Mouse (Mus musculus) hindbrain, embryonic 13.5 days (tissue): Measurements from ENCODE around the gene Phtf2. TPM values are rescaled to one million over a fixed set of nuclear protein-coding genes. Genes with fewer than 3 reads are reported as not detected.
A peak's percentile ranks its signal among the peaks of the same experiment; 100 is the strongest.

Experiments used
- ATAC-seq: fragments of 200-750 bp; cut with Nextera tagmentation; 2 replicates; pipeline ENCODE4 v1.8.0; 2017; ENCODE audit warnings: moderate TSS enrichment; ENCODE audit not compliant: low FRiP score
- H3K27ac ChIP-seq: fragments of 300-500 bp; sonication (generic); 2 replicates; pipeline ENCODE4 v1.5.1; 2015; ENCODE audit warnings: inconsistent platforms, mild to moderate bottlenecking, moderate library complexity
- H3K27me3 ChIP-seq: fragments of 300-500 bp; sonication (generic); 2 replicates; pipeline ENCODE4 v1.6.1; 2015; ENCODE audit warnings: mild to moderate bottlenecking, inconsistent platforms
- H3K36me3 ChIP-seq: fragments of 300-500 bp; sonication (generic); 2 replicates; pipeline ENCODE4 v1.6.1; 2015; ENCODE audit warnings: mild to moderate bottlenecking, inconsistent platforms
- H3K4me1 ChIP-seq: fragments of 300-500 bp; sonication (generic); replicated peaks from 2 replicates; pipeline ENCODE4 v1.6.1; 2015; ENCODE audit warnings: inconsistent platforms
- H3K4me2 ChIP-seq: fragments of 300-500 bp; sonication (generic); 2 replicates; pipeline ENCODE4 v1.6.1; 2015; ENCODE audit warnings: inconsistent platforms, mild to moderate bottlenecking, moderate library complexity
- H3K4me3 ChIP-seq: fragments of 300-500 bp; sonication (generic); 2 replicates; pipeline ENCODE4 v1.5.1; 2015; ENCODE audit warnings: mild to moderate bottlenecking, inconsistent platforms
- H3K9ac ChIP-seq: fragments of 300-500 bp; sonication (generic); 2 replicates; pipeline ENCODE4 v1.6.1; 2015; ENCODE audit warnings: mild to moderate bottlenecking, inconsistent platforms
- H3K9me3 ChIP-seq: fragments of 300-500 bp; sonication (generic); 2 replicates; pipeline ENCODE4 v1.6.1; 2016; ENCODE audit warnings: inconsistent platforms
- WGBS: fragments of 180-500 bp; shearing (Covaris S2); methylation state at CpG from one replicate; pipeline ENCODE4 v1.1.7; 2015; 5-methylcytosine and 5-hydroxymethylcytosine counted together
- polyA plus RNA-seq: library from polyadenylated mRNA; unstranded; fragments of >200 nt; fragmentation: Nextera tagmentation; extraction: Ambion mirVana; gene quantifications from 2 replicates; pipeline ENCODE4 v1.2.1, GENCODE M21; 2015

Phtf2 gene
- polyA plus RNA-seq, 1 experiment from 2014 or later: 24.7 TPM

DNA sequence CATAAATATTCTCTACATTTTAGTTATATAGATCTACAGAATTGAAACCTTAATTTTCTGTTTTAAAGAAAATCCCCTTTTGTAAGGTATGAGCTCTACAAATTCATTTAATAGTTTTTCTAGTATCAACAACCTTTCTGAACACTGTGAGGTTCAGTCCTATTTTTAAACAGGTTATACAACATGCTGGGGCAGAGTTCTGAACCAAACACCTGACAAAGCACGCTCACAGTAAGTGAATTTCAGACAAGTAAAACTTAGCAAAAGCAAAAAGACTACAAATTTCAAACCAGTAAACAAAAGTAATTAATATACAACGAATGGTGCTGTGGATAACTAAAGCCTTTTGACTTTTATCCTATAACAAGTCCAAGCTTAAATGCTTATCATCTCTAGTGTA, 23.5 kb downstream of the Phtf2 start:
- Histone ChIP-seq H3K4me1 (0 out of 2 replicates have a peak, but pooled peaks cover 2% of the 10 kb centered on the region), H3K4me3 (no peak overlapping the region)

DNA sequence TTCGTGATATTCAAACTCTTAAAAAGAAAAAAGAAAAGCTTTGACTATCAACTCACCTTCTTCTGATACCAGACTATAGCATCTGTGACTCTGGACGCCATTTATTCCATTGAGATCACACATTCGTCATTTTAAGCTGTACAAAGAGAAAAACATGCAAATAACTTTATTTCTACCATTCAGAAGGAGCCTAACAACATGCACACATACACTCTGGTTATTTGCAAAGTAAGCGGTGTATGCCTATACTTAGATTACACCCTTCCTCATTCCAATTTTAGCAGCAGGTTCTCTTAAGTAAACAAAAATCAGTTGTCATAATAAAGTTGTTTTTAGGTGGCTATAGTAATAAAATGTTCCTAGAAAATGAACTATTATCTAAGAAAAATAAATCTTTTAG, 26.9 kb downstream of the Phtf2 start:
- Histone ChIP-seq H3K4me2 (no peak overlapping the region), H3K4me3 (no peak overlapping the region), H3K27me3 (no peaks in the 10 kb centered on the region), H3K4me1 (0 out of 2 replicates have a peak, but pooled peaks cover 2% of the 10 kb centered on the region), H3K27ac (no peak overlapping the region), H3K9me3 (no peaks in the 10 kb centered on the region), H3K9ac (no peak overlapping the region), H3K36me3 (peaks cover 4% of the 10 kb centered on the region; the same call in 1 of the 2 replicates)
- 91% methylated on average over 4 of the region's 4 CpGs for WGBS
- ATAC-seq: no peak

More for the DNA sequence above, 23.5 kb downstream of the Phtf2 start:
- Histone ChIP-seq H3K9ac (no peak overlapping the region), H3K36me3 (peaks cover 4% of the 10 kb centered on the region; the same call in 1 of the 2 replicates), H3K4me2 (no peak overlapping the region), H3K27me3 (no peaks in the 10 kb centered on the region), H3K9me3 (no peaks in the 10 kb centered on the region), H3K27ac (no peak overlapping the region)
- no peak for ATAC-seq
- 95% methylated on average over 2 of the region's 2 CpGs for WGBS

DNA sequence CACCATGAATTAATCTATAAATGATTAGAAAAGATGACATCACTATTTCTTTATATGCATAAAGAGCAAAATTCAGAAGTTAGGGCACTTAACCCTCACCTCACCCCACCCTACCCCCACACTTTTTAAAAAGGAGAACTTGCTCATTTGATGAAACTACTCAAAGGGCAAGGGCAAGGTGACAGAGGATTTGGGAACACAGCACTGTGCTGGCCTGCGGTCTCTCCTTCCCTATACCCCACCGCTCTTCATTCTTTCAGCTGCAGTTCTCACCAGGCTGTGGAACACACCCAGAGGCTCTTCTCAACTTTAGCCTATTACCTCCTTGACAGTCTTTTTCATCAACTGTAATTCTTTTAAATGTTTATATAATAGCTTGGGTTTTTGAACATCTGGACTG, 34.9 kb downstream of the Phtf2 start:
- no peak overlapping the region for H3K9ac ChIP-seq
- H3K9me3 ChIP-seq: no peaks in the 10 kb centered on the region
- no peaks in the 10 kb centered on the region for H3K4me1 ChIP-seq
- H3K27ac ChIP-seq: no peak overlapping the region
- ATAC-seq: no peak
- H3K27me3 ChIP-seq: no peaks in the 10 kb centered on the region
- H3K4me2 ChIP-seq: no peak overlapping the region
- H3K4me3 ChIP-seq: no peak overlapping the region
- 94% methylated on average over 2 of the region's 2 CpGs for WGBS
- no peaks in the 10 kb centered on the region for H3K36me3 ChIP-seq

DNA sequence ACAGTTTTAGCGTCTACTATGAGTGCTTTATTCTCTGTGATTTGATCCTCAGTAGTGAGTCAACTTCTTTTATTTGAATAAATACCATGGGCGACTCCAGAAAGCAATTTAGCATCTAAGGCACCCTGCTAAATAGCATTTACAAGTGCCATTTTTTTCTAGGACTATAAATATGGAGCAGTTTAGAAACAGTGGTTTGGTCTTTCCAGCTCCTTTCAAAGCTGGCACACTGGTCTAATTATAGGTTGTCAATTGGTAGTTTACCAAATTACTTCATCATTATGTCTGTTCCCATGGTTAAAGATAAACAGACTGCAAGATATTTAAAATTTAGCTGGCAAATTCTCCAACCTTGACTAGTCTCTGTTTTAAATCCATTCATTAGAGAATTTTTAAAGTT, 38.1 kb downstream of the Phtf2 start:
- H3K4me2 ChIP-seq: no peak overlapping the region
- no peak overlapping the region for H3K4me3 ChIP-seq
- no peak for ATAC-seq
- H3K27ac ChIP-seq: no peak overlapping the region
- no peak overlapping the region for H3K9ac ChIP-seq
- WGBS: 80% methylated on average over 2 of the region's 2 CpGs
- no peaks in the 10 kb centered on the region for H3K4me1 ChIP-seq
- no peaks in the 10 kb centered on the region for H3K36me3 ChIP-seq
- no peaks in the 10 kb centered on the region for H3K9me3 ChIP-seq
- no peaks in the 10 kb centered on the region for H3K27me3 ChIP-seq

DNA sequence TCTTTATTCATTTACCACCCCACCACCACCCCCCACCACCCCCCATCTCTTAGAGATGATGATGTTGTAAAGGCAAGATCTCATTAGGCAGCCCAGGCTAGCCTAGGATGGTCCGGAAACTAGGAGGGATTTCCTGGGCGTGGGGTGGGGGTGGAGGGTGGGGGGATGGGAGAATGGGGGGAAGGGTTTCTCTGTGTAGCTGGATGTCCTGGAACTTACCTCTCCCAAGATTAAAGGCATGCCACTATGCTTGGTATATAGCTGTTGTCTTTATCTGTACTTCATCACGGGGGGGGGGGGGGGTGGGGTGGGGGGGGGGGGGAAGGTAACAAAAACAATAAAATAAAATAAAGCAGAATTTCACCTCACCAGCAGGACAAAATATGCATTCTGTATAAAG, 38.5 kb downstream of the Phtf2 start:
- Histone ChIP-seq H3K36me3 (no peaks in the 10 kb centered on the region), H3K4me3 (no peak overlapping the region), H3K9ac (no peak overlapping the region), H3K4me1 (no peaks in the 10 kb centered on the region), H3K9me3 (no peaks in the 10 kb centered on the region), H3K27me3 (no peaks in the 10 kb centered on the region), H3K4me2 (no peak overlapping the region), H3K27ac (no peak overlapping the region)
- no peak for ATAC-seq
- WGBS: 100% methylated on average over 2 of the region's 3 CpGs

DNA sequence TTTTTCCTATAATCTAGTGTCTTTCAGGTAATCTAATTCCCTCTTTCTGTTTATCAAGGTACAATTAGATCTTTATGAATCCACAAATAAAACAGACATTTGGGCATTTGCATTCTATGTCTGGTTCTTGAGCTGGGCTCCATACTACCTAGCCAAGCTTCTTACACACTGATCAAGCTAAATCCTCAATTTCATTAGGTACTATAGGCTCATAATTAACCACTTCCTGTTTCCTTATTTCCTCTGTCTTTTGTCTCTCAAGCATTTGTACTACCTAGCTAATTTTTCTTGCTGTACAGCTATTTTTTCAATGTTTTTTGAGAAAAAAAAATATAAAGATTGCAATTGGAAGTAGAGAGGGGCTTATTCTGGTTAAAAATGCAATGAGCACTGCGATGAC, 44.8 kb downstream of the Phtf2 start:
- Histone ChIP-seq H3K27ac (no peak overlapping the region), H3K27me3 (no peaks in the 10 kb centered on the region), H3K9me3 (no peaks in the 10 kb centered on the region), H3K9ac (no peak overlapping the region), H3K4me3 (no peak overlapping the region), H3K4me2 (no peak overlapping the region), H3K36me3 (peaks cover 9% of the 10 kb centered on the region), H3K4me1 (no peaks in the 10 kb centered on the region)
- 98% methylated on average over 1 of the region's 1 CpGs for WGBS
- ATAC-seq: no peak

DNA sequence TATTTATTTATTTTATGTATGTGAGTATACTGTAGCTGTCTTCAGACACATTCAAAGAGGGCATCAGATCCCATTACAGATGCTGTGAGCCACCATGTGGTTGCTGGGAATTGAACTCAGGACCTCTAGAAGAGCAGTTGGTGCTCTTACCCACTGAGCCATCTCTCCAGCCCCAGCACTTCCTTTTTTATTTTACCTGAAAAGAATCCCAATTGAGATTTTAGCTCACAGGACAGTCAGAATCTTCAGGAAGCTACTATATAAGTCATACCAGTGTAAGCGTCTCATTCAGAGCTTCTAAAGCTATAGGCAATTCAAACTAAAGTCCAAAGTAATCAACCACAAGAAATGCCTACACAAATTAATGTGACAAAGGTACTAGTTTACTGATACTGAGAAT, 47.5 kb downstream of the Phtf2 start:
- no peaks in the 10 kb centered on the region for H3K27me3 ChIP-seq
- H3K9me3 ChIP-seq: no peaks in the 10 kb centered on the region
- peaks cover 9% of the 10 kb centered on the region for H3K36me3 ChIP-seq
- no peak overlapping the region for H3K9ac ChIP-seq
- no peak overlapping the region for H3K27ac ChIP-seq
- H3K4me2 ChIP-seq: no peak overlapping the region
- no peak overlapping the region for H3K4me3 ChIP-seq
- no peaks in the 10 kb centered on the region for H3K4me1 ChIP-seq
- no peak for ATAC-seq
- WGBS: 98% methylated on average over 1 of the region's 1 CpGs

DNA sequence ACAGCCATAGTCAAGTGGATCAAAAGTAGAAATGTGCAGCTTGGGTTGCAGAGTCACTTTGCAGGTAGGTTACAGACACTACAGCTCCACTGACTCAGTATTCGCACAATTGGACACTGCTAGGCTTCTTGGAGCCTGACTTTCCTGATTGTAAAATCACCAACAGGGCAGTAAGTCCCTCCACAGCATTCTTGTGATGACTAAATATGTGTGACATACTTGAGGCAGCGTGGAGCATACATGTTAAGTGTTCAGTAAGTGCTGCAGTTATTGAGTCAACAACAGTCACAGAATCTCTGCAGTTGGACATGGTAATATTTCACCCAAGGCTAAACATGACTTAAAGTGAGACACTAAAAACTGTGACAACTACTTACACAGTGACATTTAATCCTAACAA, 50.5 kb downstream of the Phtf2 start:
- Histone ChIP-seq H3K9me3 (no peaks in the 10 kb centered on the region), H3K36me3 (0 out of 2 replicates have a peak, but pooled peaks cover 1% of the 10 kb centered on the region), H3K4me2 (no peak overlapping the region), H3K27ac (no peak overlapping the region), H3K4me3 (no peak overlapping the region), H3K4me1 (no peaks in the 10 kb centered on the region), H3K9ac (no peak overlapping the region), H3K27me3 (no peaks in the 10 kb centered on the region)
- WGBS: 90% methylated on average over 2 of the region's 2 CpGs
- no peak for ATAC-seq

DNA sequence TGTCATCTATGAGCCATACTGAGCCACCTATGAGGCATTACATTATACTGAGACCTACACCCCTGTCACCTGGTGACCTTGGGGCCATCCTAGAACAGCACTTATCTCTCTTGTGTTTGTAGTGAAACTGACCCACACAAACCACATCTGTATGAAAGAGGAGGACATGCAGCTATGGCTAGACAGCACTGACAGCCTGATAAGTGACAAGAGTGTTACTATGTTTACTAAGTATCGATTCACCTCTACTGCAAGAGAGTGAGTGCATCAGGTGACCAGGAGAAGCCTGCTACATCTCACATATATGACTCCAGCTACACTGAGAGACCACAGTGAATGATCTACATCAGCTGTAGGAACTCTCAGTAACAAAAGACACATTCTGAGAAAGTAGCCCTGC, 51.2 kb downstream of the Phtf2 start:
- 0 out of 2 replicates have a peak, but pooled peaks have one; percentile 17 for ATAC-seq
- Histone ChIP-seq H3K4me2 (no peak overlapping the region), H3K36me3 (no peaks in the 10 kb centered on the region), H3K4me1 (no peaks in the 10 kb centered on the region), H3K27ac (no peak overlapping the region), H3K9ac (no peak overlapping the region), H3K27me3 (no peaks in the 10 kb centered on the region), H3K4me3 (no peak overlapping the region), H3K9me3 (no peaks in the 10 kb centered on the region)
- WGBS: 98% methylated on average over 1 of the region's 1 CpGs

DNA sequence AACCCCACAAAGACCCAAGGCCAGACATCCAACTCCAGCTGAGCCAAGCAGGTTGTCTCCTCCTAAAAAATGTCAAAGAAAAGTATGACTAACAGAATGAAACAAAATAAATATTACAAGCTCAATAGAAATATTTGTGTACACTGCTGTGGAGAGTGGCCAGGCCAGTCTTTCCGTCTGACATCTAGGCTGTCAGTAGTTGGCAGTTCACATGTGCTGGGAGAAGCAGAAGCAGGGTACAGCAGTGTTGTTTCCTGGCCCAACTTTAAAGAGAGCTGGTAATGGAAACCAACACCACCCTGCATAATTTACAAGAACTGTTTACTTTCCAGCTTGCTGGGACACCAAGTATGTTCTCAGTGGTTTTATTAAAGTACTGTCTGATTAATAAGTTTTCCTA, 60.3 kb downstream of the Phtf2 start:
- Histone ChIP-seq H3K36me3 (no peaks in the 10 kb centered on the region), H3K4me3 (no peak overlapping the region), H3K9me3 (no peaks in the 10 kb centered on the region), H3K4me2 (no peak overlapping the region), H3K9ac (no peak overlapping the region), H3K27me3 (no peaks in the 10 kb centered on the region), H3K27ac (no peak overlapping the region), H3K4me1 (no peaks in the 10 kb centered on the region; the same call in 1 of the 2 replicates)
- 95% methylated on average over 1 of the region's 1 CpGs for WGBS
- no peak for ATAC-seq

DNA sequence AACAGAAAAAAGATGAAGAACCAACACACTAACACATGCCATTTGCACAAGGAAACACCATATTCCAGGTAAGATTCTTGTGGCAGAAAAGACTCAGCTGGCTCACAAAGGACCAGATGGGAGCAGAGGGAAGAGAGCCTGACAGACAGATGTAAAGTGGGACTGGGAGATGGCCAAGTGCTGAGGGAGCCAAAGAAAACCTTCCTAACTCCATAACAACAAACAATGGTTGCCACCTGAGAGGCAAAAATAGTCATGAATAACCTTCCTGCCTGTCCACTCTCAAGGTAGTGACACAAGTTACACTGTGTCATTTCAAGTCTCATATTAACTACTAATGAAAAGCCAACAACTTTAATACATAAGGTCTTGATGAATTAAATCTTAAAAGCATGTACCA, 60.8 kb downstream of the Phtf2 start:
- no peak for ATAC-seq
- Histone ChIP-seq H3K27me3 (no peaks in the 10 kb centered on the region), H3K4me1 (no peaks in the 10 kb centered on the region; the same call in 1 of the 2 replicates)

DNA sequence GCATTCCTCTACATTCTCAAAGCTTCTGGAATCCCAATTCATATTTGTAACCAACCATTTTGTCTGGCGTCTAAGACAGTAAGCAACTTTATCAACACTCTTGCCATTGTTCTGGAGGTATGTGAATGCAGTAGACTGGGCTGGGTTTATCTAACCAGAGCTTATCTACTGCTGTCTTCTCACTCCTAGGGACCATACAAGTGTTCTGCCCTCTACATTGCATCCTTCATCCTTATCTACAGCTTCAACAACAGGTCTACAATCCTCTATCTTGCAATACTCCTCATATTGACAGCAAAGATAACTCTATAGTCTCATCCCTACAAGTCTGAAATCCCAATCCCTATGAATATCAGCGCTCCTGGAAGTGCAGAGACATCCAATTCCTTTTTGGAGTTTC, 66.8 kb downstream of the Phtf2 start:
- no peaks in the 10 kb centered on the region for H3K4me1 ChIP-seq
- WGBS: 97% methylated on average over 2 of the region's 2 CpGs
- no peak overlapping the region for H3K9ac ChIP-seq
- no peak for ATAC-seq
- no peak overlapping the region for H3K27ac ChIP-seq
- H3K4me3 ChIP-seq: no peak overlapping the region
- no peak overlapping the region for H3K4me2 ChIP-seq
- H3K36me3 ChIP-seq: no peaks in the 10 kb centered on the region
- no peaks in the 10 kb centered on the region for H3K27me3 ChIP-seq
- H3K9me3 ChIP-seq: no peaks in the 10 kb centered on the region

More for the DNA sequence above, 60.8 kb downstream of the Phtf2 start:
- Histone ChIP-seq H3K27ac (no peak overlapping the region), H3K4me3 (no peak overlapping the region), H3K4me2 (no peak overlapping the region), H3K9ac (no peak overlapping the region), H3K9me3 (no peaks in the 10 kb centered on the region), H3K36me3 (no peaks in the 10 kb centered on the region)

DNA sequence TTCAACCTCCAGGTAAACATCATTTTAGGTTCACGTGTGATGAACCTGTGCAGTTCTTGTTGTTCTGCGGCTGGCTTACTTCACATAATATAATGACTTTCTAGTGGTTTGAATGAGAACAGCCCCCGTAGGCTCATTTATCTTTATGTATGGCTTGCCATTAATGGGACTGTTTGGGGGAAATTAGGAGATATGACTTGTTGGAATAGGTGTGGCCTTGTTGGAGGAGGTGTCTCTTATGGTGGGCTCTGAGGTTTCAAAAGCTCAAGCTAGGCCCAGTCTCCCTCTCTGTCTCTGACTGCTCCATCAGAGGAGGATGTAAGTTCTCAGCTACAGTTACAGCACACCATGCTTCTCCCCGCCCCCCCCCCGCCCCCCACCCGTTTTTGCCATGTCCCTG, 71.5 kb downstream of the Phtf2 start:
- Histone ChIP-seq H3K9ac (no peak overlapping the region), H3K4me2 (no peak overlapping the region), H3K27me3 (no peaks in the 10 kb centered on the region), H3K9me3 (no peaks in the 10 kb centered on the region), H3K36me3 (peaks cover 14% of the 10 kb centered on the region), H3K4me3 (no peak overlapping the region), H3K4me1 (no peaks in the 10 kb centered on the region), H3K27ac (no peak overlapping the region)
- no peak for ATAC-seq
- WGBS: 87% methylated on average over 6 of the region's 6 CpGs
